Mouse (Mus musculus): ENCODE measurements around the gene Cd247.

Cd247 gene

DNA sequence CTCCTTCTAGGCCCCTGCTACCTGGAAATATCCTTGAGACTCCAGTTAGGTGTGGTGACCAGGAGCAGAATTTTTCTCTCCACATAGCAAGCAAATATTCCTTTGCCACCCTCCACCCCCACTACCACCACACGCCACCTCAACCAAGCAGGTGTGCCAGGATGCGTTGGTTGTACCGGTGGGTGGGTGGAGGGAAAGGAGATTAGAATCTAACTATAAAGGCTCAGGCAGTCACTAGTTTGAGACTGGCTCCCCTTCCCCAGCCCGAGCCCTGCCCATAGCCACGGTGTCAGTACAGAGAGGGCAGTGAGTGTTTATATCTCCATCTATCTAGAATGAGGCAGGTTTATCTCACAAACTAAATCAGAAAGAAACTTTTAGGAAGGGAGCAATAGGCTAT lies 39.7 kb downstream of the Cd247 start:
- DNase-seq = no peak

GRCm38 (mm10) chr1:165828615-165829014 lies 40.1 kb downstream of the Cd247 start:
- no peak for DNase-seq

DNA sequence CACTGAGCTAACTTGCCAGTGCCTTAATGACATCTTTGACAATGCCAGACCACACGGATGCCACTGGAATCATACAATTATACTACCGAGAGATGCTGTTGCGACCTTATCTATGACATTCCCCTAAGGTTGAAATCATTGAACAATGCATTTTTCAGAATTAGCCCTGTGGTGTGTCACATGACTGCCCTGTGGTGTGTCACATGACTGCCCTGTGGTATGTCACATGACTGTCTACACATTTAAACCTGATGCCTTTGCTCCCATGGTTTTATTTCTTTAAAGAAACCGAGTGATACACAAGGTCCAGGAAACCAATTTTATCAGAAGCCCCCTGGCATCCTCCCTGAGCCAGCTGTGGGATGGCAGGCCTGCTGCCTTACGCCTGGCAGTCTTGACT lies 41.4 kb downstream of the Cd247 start:
- DNase-seq = no peak

- no peak for DNase-seq
Measured at GRCm38 (mm10) chr1:165833244-165833643, 44.8 kb downstream of the Cd247 start.

DNA sequence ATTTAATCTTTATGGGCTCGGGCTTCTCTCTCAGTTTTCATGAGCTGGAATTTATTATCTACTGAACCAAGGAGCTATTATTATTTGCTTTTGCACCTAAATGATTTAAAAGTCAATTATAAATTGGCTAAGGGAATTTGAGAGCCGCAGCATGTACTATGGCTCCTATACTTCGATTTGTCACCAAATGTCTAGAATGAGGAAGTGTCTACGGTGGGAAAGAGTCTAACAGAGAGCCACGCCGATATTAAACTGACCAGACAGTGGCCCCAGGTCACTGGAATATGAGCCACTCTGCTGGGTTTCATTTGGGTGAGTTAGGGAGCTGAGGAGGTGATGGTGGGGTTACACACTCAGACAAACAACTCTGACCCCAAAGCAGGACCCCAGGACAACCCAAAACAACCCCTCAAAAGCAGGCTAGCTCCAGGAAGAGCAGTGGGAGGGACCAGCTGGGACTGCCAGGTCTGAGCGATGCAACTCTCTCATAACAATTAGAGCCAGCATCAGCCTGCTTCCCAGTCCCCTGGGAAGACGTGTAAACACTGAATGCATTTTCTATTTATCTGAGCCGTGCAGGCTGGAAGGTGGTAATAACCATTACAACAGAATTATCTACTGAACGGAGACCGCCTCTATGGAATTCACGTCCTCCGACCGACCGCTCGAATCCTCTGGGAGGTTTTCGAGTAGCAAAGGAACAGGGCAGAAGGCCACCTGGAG lies 45.6 kb downstream of the Cd247 start:
- no peak for DNase-seq

GRCm38 (mm10) chr1:165834633-165834975 lies 46.1 kb downstream of the Cd247 start:
- no peak for DNase-seq

- no peak for DNase-seq
Measured at GRCm38 (mm10) chr1:165836461-165836860, 48.0 kb downstream of the Cd247 start.

- no peak for DNase-seq
Measured at GRCm38 (mm10) chr1:165837546-165837945, 49.1 kb downstream of the Cd247 start.

GRCm38 (mm10) chr1:165839201-165839600 lies 50.7 kb downstream of the Cd247 start:
- DNase-seq = no peak

DNA sequence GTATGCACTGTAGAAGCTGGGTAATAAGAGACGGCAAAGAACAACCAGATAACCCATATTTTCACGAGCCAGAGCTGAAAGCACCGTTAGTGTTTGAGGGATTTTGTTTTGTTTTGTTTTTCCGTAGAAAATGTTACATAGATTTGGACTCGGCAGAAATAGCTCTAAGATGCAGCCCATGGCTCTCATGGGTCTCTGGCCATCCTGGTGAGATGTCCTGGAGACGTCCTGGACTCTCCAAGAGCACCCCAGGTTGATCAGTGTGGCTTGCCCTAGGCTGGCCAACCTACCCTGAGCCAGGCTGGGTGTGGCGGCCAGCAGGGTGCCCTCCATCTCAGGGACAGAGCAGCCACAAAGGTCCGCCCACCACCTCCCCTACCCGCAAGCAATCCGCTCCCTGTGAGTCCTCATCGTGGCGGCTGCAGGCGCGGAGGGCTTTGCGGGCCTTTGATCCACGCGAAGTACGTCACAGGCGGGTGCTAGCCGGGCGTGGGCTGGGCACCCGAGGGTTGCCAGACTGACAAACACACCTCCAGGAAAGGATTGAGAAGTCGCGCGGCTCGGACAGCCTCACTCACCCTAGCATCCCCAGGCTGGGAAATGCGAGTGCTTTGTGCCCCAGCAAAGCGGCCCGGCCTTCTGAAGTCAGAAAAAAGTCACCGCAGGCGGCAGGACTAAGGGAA lies 52.2 kb downstream of the Cd247 start:
- DNase-seq = no peak

- no peak for DNase-seq
Measured at GRCm38 (mm10) chr1:165842170-165842569, 53.7 kb downstream of the Cd247 start.

- no peak for DNase-seq
Measured at GRCm38 (mm10) chr1:165843586-165843985, 55.1 kb downstream of the Cd247 start.

- no peak for DNase-seq
Measured at GRCm38 (mm10) chr1:165844466-165844951, 56.0 kb downstream of the Cd247 start.

- no peak for DNase-seq
Measured at GRCm38 (mm10) chr1:165844956-165845355, 56.5 kb downstream of the Cd247 start.

GRCm38 (mm10) chr1:165845366-165845765 lies 56.9 kb downstream of the Cd247 start:
- no peak for DNase-seq

GRCm38 (mm10) chr1:165848417-165848816 lies 59.9 kb downstream of the Cd247 start:
- no peak for DNase-seq

GRCm38 (mm10) chr1:165848881-165849280 lies 60.4 kb downstream of the Cd247 start:
- no peak for DNase-seq

DNA sequence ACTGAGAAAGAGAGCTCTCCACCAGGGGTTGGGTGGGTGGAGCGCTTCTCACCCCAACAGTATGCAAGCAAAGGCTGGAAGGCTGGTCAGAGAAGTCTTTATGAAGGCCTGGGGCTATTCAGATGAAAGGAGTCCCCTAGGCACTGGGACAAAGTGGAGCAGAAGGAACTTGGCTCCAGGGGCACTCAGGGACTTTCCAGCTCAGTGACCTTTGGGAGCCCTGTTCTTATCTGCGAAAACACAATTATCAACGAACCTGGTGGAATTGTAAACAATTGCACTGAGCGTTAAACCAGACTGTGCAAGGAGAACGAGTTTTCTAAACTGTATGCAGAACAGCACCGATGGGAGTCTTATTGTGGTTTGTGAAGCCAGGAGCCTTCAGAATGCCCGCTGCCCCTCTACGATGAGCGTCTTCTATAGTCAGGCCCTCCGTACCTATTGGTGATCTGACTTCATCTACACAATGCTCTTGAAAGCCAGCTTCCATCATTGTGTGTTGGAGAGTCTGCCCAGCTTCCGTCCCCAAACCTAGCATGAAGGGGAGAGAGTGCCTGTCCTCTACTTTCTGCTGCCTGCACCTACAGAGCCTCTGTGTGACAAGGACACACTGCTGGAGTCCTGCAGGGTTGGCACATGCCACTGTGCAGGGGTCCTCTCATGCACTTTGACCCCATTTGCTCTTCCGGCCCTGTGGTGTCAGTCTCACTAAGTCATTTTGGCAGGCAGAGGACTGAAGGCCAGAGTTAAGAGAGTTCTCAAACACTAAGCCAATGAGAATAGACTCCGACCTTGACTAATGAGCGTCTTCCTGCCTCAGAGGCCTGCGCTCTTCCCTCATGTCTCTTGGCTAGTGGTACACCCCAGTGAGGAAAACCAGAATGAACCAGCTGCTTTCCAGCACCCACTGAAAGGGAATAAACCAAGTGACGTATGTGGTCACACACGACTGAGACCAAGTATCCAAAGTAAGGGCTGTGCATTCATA lies 61.3 kb downstream of the Cd247 start:
- DNase-seq = no peak

DNA sequence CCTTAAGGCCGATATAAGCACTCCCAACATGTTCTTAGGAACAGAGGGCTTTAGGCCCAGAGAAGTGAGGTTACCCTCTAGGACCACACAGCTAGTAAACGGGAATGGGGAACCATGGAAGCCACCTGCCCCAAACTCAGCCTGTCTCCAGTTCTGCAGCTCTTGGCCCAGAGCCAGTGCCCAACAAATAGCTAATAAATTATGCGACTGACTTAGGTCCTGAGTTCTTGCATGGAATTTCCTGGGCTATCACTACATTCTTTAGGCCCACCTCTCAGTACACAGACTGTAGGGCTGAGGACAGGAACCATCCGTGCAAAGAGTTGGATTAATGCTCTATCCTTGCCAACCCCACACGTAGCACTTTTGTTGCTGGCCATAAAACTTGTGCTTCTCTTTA lies 63.6 kb downstream of the Cd247 start:
- no peak for DNase-seq

DNA sequence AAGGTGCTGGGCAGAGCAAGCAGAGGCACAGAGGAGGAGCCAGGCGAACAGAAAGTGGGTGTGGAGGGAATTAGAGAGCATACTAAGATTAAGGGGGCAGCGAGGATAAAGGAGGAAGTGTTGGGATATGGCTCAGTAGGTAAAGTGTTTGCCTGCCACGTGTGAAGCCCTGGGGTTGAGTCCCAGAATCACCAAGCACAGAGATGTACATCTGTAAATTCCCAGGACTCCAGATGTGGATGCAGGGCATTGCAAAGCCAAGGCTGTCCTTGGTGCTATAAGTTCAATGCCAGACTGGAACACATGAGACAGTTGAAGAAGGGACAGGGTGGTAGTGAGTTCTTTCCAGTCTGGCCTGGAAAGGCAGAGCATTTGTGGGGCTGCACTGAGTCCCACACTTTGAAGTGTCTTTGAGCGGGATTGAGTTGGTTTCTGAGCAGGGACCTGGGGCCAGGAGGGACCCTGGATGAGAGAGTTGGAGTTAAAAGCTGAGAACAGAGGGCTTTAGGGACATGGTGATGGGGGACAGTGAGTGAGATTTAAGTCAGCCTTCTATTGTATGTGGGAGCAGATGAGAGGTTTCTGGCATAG lies 64.7 kb downstream of the Cd247 start:
- no peak for DNase-seq

DNA sequence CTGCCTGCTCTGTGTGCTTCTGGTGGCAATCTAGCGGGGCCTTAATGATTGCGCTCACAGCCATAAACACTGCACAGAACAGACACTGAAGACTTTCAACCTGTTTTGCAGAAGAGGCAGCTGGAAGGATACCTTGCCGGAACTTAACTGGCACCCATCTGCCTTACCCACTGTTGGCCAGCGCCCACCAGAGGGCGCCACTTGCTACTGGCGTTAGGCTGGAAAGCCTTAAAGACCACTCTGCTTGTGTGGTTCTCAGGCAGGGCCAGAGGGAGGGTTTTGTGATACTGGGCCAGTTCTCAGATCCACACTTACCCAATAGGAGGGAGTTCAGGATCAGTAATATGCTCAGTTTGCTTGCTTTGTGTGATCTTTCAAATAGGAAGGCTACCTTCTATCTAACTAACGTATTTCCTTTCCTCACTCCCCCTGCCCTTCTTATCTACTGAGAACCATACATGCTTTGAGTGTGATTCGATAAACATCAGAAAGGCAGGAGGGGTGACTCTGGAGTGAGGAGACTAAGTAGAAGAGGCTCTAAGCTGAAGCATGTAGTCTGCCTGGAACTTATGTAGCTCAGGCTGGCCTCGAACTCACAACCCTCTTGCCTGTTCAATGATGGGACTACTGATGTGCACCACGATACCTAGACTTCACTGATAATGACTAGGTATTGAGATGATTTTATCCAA lies 65.4 kb downstream of the Cd247 start:
- peak in 1 of 2 experiments; percentile 67 for DNase-seq
